Comparison of ENCODE assay signal across 28 mouse cellular contexts in genomic region chr15:60537191-60537590, GRCm38 (mm10).
A peak's percentile ranks its signal among the peaks of the same experiment; 100 is the strongest.
DNase-seq lines count a peak whose midpoint lies in the region; ATAC-seq and TF ChIP-seq lines count a peak whose summit lies in the region.
"Had no signal": no experiment of that assay in that cellular context is flagged by ENCODE, and none has a peak within 500 bp of the region (broad histone marks: within the 10 kb centered on the region; RNA-seq: fewer than 3 reads in every experiment).

No protein-coding gene starts in this region.

- 72% methylated on average over 4 of the region's 4 CpGs for WGBS in kidney, adult 2 months
- 77% methylated on average over 4 of the region's 4 CpGs for WGBS in kidney, embryonic 14.5 days
- WGBS in limb, embryonic 14.5 days: 60% methylated on average over 4 of the region's 4 CpGs
- 72% methylated on average over 4 of the region's 4 CpGs for WGBS in limb, embryonic 10.5 days

- H3K4me3 ChIP-seq in kidney, adult 2 months (ENCODE audit: insufficient read depth, low read depth, low read length): no peak overlapping the region
- H3K4me3 ChIP-seq in kidney, embryonic 14.5 days (ENCODE audit: low read length): no peak overlapping the region
- no peak overlapping the region for H3K4me3 ChIP-seq in limb, embryonic 14.5 days (replicated peaks; ENCODE audit: low read length)
- H3K4me3 ChIP-seq in limb, embryonic 10.5 days: no peak overlapping the region
- H3K4me3 ChIP-seq: embryonic facial prominence, embryonic 10.5 days; embryonic facial prominence, embryonic 13.5 days; erythroblast, embryonic 14.5 days; forebrain, embryonic 12.5 days; forebrain, embryonic 15.5 days; heart, embryonic 12.5 days; heart, embryonic 15.5 days; hindbrain, embryonic 10.5 days; hindbrain, embryonic 13.5 days had no signal

- no peak for TF ChIP-seq POLR2A in kidney, adult 2 months (IDR thresholded peaks at IDR 0.05; ENCODE audit: low read depth, low read length)
- TF ChIP-seq POLR2A in limb, embryonic 14.5 days (IDR thresholded peaks at IDR 0.05; ENCODE audit: borderline replicate concordance, extremely low read depth, insufficient read depth, insufficient read length): no peak

- H3K4me2 ChIP-seq in kidney, embryonic 14.5 days (replicated peaks; ENCODE audit: low read depth, low read length): no peak overlapping the region
- H3K4me2 ChIP-seq in limb, embryonic 14.5 days (replicated peaks; ENCODE audit: low read depth, low read length, severe bottlenecking): no peak overlapping the region
- H3K4me2 ChIP-seq: embryonic facial prominence, embryonic 13.5 days; forebrain, embryonic 12.5 days; forebrain, embryonic 15.5 days; heart, embryonic 12.5 days; heart, embryonic 15.5 days; hindbrain, embryonic 13.5 days had no signal

- peak; percentile 32 for DNase-seq in kidney, adult 2 months
- DNase-seq in kidney, postnatal 14 days: peak; percentile 5
- no peak for DNase-seq in kidney, postnatal 4 days
- DNase-seq in limb, embryonic 14.5 days (ENCODE audit: low spot score): peak; percentile 10
- no peak for DNase-seq in limb, embryonic 10.5 days (ENCODE audit: low spot score)
- peak; percentile 6 for DNase-seq in urinary bladder, postnatal 14 days (ENCODE audit: low spot score)
- no peak for DNase-seq in urinary bladder, adult 2 months (ENCODE audit: low spot score)
- DNase-seq: adrenal gland, adult 2 months; adrenal gland, postnatal 14 days; cerebellum, adult 11-12 months; cerebellum, adult 8-10 months; cerebellum, postnatal 36 days; embryo, embryonic 11 days; gastrocnemius, postnatal 25 days; heart, adult 18-20 months; heart, postnatal 10 days; heart, postnatal 36 days had no signal

- no peak overlapping the region for H3K9ac ChIP-seq in kidney, embryonic 14.5 days (ENCODE audit: low read depth, low read length)
- no peak overlapping the region for H3K9ac ChIP-seq in limb, embryonic 14.5 days (ENCODE audit: low read depth, low read length, severe bottlenecking)
- H3K9ac ChIP-seq: embryonic facial prominence, embryonic 13.5 days; forebrain, embryonic 12.5 days; forebrain, embryonic 15.5 days; heart, embryonic 12.5 days; heart, embryonic 15.5 days; hindbrain, embryonic 13.5 days had no signal

- no peaks in the 10 kb centered on the region; the same call in 1 of the 2 replicates for H3K4me1 ChIP-seq in kidney, adult 2 months (ENCODE audit: control insufficient read depth, insufficient read depth, low read length)
- no peaks in the 10 kb centered on the region for H3K4me1 ChIP-seq in kidney, embryonic 14.5 days (ENCODE audit: control insufficient read depth, insufficient read depth, low read length)
- no peaks in the 10 kb centered on the region for H3K4me1 ChIP-seq in limb, embryonic 14.5 days (ENCODE audit: control insufficient read depth, insufficient read depth, low read length)
- no peaks in the 10 kb centered on the region for H3K4me1 ChIP-seq in limb, embryonic 10.5 days
- H3K4me1 ChIP-seq: embryonic facial prominence, embryonic 10.5 days; embryonic facial prominence, embryonic 13.5 days; forebrain, embryonic 12.5 days; forebrain, embryonic 15.5 days; heart, embryonic 12.5 days; heart, embryonic 15.5 days; hindbrain, embryonic 10.5 days; hindbrain, embryonic 13.5 days had no signal

- TF ChIP-seq CTCF in kidney, adult 2 months (conservative IDR thresholded peaks at IDR 0.05; ENCODE audit: insufficient read depth, insufficient read length, low read depth, low read length): no peak

- H3K9me3 ChIP-seq in kidney, embryonic 14.5 days (ENCODE audit: control insufficient read depth, low read length): no peaks in the 10 kb centered on the region
- no peaks in the 10 kb centered on the region for H3K9me3 ChIP-seq in limb, embryonic 14.5 days (ENCODE audit: control insufficient read depth, low read length)
- no peaks in the 10 kb centered on the region for H3K9me3 ChIP-seq in limb, embryonic 10.5 days (replicated peaks)
- H3K9me3 ChIP-seq: embryonic facial prominence, embryonic 10.5 days; embryonic facial prominence, embryonic 13.5 days; forebrain, embryonic 12.5 days; forebrain, embryonic 15.5 days; heart, embryonic 12.5 days; heart, embryonic 15.5 days; hindbrain, embryonic 10.5 days; hindbrain, embryonic 13.5 days had no signal

- no peak for ATAC-seq in kidney, embryonic 14.5 days (ENCODE audit: low FRiP score, low TSS enrichment)
- ATAC-seq in limb, embryonic 14.5 days (ENCODE audit: low FRiP score, low read depth): no peak
- ATAC-seq: CD4-positive, CD25-positive, alpha-beta regulatory T cell, adult 4 months; forebrain, embryonic 15.5 days had no signal

- H3K36me3 ChIP-seq in kidney, adult 2 months (ENCODE audit: control insufficient read depth, insufficient read depth, low read length): no peaks in the 10 kb centered on the region
- H3K36me3 ChIP-seq in kidney, embryonic 14.5 days (ENCODE audit: control insufficient read depth, insufficient read depth, low read length): no peaks in the 10 kb centered on the region
- H3K36me3 ChIP-seq in limb, embryonic 14.5 days (ENCODE audit: control insufficient read depth, insufficient read depth, low read length): no peaks in the 10 kb centered on the region
- H3K36me3 ChIP-seq in limb, embryonic 10.5 days: no peaks in the 10 kb centered on the region
- H3K36me3 ChIP-seq: embryonic facial prominence, embryonic 10.5 days; embryonic facial prominence, embryonic 13.5 days; forebrain, embryonic 12.5 days; forebrain, embryonic 15.5 days; heart, embryonic 12.5 days; heart, embryonic 15.5 days; hindbrain, embryonic 10.5 days; hindbrain, embryonic 13.5 days had no signal

- H3K27ac ChIP-seq in kidney, adult 2 months (ENCODE audit: insufficient read depth, low read depth, low read length): no peak overlapping the region
- H3K27ac ChIP-seq in kidney, embryonic 14.5 days (ENCODE audit: low read depth, low read length): no peak overlapping the region
- H3K27ac ChIP-seq in limb, embryonic 14.5 days (replicated peaks; ENCODE audit: low read depth, low read length): no peak overlapping the region
- no peak overlapping the region for H3K27ac ChIP-seq in limb, embryonic 10.5 days
- H3K27ac ChIP-seq: embryonic facial prominence, embryonic 10.5 days; embryonic facial prominence, embryonic 13.5 days; forebrain, embryonic 12.5 days; forebrain, embryonic 15.5 days; heart, embryonic 15.5 days; hindbrain, embryonic 10.5 days; hindbrain, embryonic 13.5 days had no signal

- H3K27me3 ChIP-seq in kidney, adult 2 months (replicated peaks; ENCODE audit: control insufficient read depth, insufficient read depth, low read length): no peaks in the 10 kb centered on the region
- no peaks in the 10 kb centered on the region for H3K27me3 ChIP-seq in kidney, embryonic 14.5 days (ENCODE audit: control insufficient read depth, insufficient read depth, low read length)
- H3K27me3 ChIP-seq in limb, embryonic 14.5 days (ENCODE audit: control insufficient read depth, insufficient read depth, low read length): no peaks in the 10 kb centered on the region
- H3K27me3 ChIP-seq in limb, embryonic 10.5 days (ENCODE audit: low read depth, poor library complexity, severe bottlenecking): no peaks in the 10 kb centered on the region
- H3K27me3 ChIP-seq: embryonic facial prominence, embryonic 13.5 days; forebrain, embryonic 12.5 days; forebrain, embryonic 15.5 days; heart, embryonic 12.5 days; heart, embryonic 15.5 days; hindbrain, embryonic 13.5 days had no signal

Comparison
In these comparisons a context has a peak if more than half of its experiments do, and no peak if none do; other contexts are left out.
1. DNase-seq: peak in kidney, adult 2 months (single experiment), kidney, postnatal 14 days (single experiment), limb, embryonic 14.5 days (single experiment) and urinary bladder, postnatal 14 days (single experiment); none in kidney, postnatal 4 days (0 of 2), limb, embryonic 10.5 days (single experiment) and urinary bladder, adult 2 months (single experiment).